Mouse (Mus musculus) megakaryocyte, embryonic 14.5 days (primary cell): ENCODE measurements around the gene Nepn. TPM values are rescaled to one million over a fixed set of nuclear protein-coding genes. Genes with fewer than 3 reads are reported as not detected.

Experiments
- H3K27me3 ChIP-seq: replicated peaks from 2 replicates; pipeline ENCODE3; 2012; ENCODE audit warnings: inconsistent platforms
- H3K36me3 ChIP-seq: replicated peaks from 2 replicates; pipeline ENCODE3; 2012; ENCODE audit warnings: low read length, inconsistent platforms, mixed read lengths
- H3K4me1 ChIP-seq: 2 replicates; pipeline ENCODE4 v1.6.1; 2012; ENCODE audit warnings: inconsistent platforms
- H3K4me3 ChIP-seq: replicated peaks from 2 replicates; pipeline ENCODE3; 2012; ENCODE audit warnings: moderate library complexity, mild to moderate bottlenecking, inconsistent platforms
- H3K9me3 ChIP-seq: 2 replicates; pipeline ENCODE4 v1.6.1; 2012; ENCODE audit warnings: inconsistent platforms
- FLI1 ChIP-seq: IDR thresholded peaks from 2 replicates; pipeline ENCODE4 v1.6.1; 2012; ENCODE audit warnings: low read length, inconsistent platforms, mixed read lengths
- GATA1 ChIP-seq: IDR thresholded peaks from 3 replicates; pipeline ENCODE4 v1.6.1; 2012; ENCODE audit warnings: mixed read lengths, low read length, inconsistent platforms, borderline replicate concordance
- polyA plus RNA-seq: library from polyadenylated mRNA; stranded (reverse); fragments of >175 nt; gene quantifications from 2 replicates; pipeline ENCODE4 v1.2.3, GENCODE M21; 2012; ENCODE audit warnings: low replicate concordance; ENCODE audit not compliant: insufficient read depth

The Nepn gene
- polyA plus RNA-seq, 1 experiment = not detected

- peaks cover 52% of the 10 kb centered on the region for H3K4me1 ChIP-seq
- TF ChIP-seq FLI1 = no peak
- TF ChIP-seq GATA1 = no peak
These were observed 11.0 kb upstream of the Nepn start for GRCm38 (mm10) chr10:52377813-52378212.

GRCm38 (mm10) chr10:52381321-52381801 lies 7.4 kb upstream of the Nepn start:
- peak overlapping the region; percentile 99 for H3K4me3 ChIP-seq
- H3K4me1 ChIP-seq = peaks cover 57% of the 10 kb centered on the region
- no peaks in the 10 kb centered on the region for H3K36me3 ChIP-seq
- H3K27me3 ChIP-seq = no peaks in the 10 kb centered on the region
- no peaks in the 10 kb centered on the region for H3K9me3 ChIP-seq
- TF ChIP-seq GATA1 = no peak
- TF ChIP-seq FLI1 = no peak

More at GRCm38 (mm10) chr10:52377813-52378212, 11.0 kb upstream of the Nepn start:
- Histone ChIP-seq H3K27me3 (no peaks in the 10 kb centered on the region), H3K9me3 (no peaks in the 10 kb centered on the region), H3K36me3 (no peaks in the 10 kb centered on the region), H3K4me3 (no peak overlapping the region)

- H3K4me1 ChIP-seq = peaks cover 52% of the 10 kb centered on the region
- H3K27me3 ChIP-seq = no peaks in the 10 kb centered on the region
- no peaks in the 10 kb centered on the region for H3K36me3 ChIP-seq
- TF ChIP-seq FLI1 (no peak), GATA1 (no peak)
- peak within 1 kb of the TSS; percentile 99 for H3K4me3 ChIP-seq
- H3K9me3 ChIP-seq = no peaks in the 10 kb centered on the region
These were observed 6.8 kb upstream of the Nepn start, which contains the start of gene Gopc for GRCm38 (mm10) chr10:52381845-52382591. Gene Gopc, minus strand, starts transcription at chr10:52382124.

- H3K4me3 ChIP-seq = peak overlapping the region; percentile 99
- no peaks in the 10 kb centered on the region for H3K27me3 ChIP-seq
- TF ChIP-seq GATA1 = no peak
- no peak for TF ChIP-seq FLI1
These were observed 5.8 kb upstream of the Nepn start for GRCm38 (mm10) chr10:52383022-52383421.

GRCm38 (mm10) chr10:52383522-52383921 lies 5.2 kb upstream of the Nepn start:
- Histone ChIP-seq H3K4me1 (peaks cover 41% of the 10 kb centered on the region), H3K27me3 (no peaks in the 10 kb centered on the region), H3K36me3 (no peaks in the 10 kb centered on the region), H3K9me3 (no peaks in the 10 kb centered on the region), H3K4me3 (no peak overlapping the region)
- TF ChIP-seq FLI1 (no peak), GATA1 (no peak)

More at GRCm38 (mm10) chr10:52383022-52383421, 5.8 kb upstream of the Nepn start:
- Histone ChIP-seq H3K4me1 (peaks cover 46% of the 10 kb centered on the region), H3K9me3 (no peaks in the 10 kb centered on the region), H3K36me3 (no peaks in the 10 kb centered on the region)

GRCm38 (mm10) chr10:52384823-52385610 lies 3.8 kb upstream of the Nepn start:
- TF ChIP-seq FLI1 = no peak
- H3K27me3 ChIP-seq = peaks cover 4% of the 10 kb centered on the region
- peaks cover 35% of the 10 kb centered on the region for H3K4me1 ChIP-seq
- no peaks in the 10 kb centered on the region for H3K36me3 ChIP-seq
- no peak overlapping the region for H3K4me3 ChIP-seq
- H3K9me3 ChIP-seq = no peaks in the 10 kb centered on the region

- Histone ChIP-seq H3K36me3 (no peaks in the 10 kb centered on the region), H3K4me3 (no peak overlapping the region), H3K27me3 (peaks cover 4% of the 10 kb centered on the region), H3K4me1 (peaks cover 23% of the 10 kb centered on the region), H3K9me3 (no peaks in the 10 kb centered on the region)
- no peak for TF ChIP-seq GATA1
- TF ChIP-seq FLI1 = no peak
These were observed 1.6 kb upstream of the Nepn start for GRCm38 (mm10) chr10:52387192-52387591.

- H3K9me3 ChIP-seq = no peaks in the 10 kb centered on the region
- no peak for TF ChIP-seq GATA1
- no peak for TF ChIP-seq FLI1
- H3K4me3 ChIP-seq = no peak overlapping the region
- peaks cover 4% of the 10 kb centered on the region for H3K27me3 ChIP-seq
- H3K36me3 ChIP-seq = no peaks in the 10 kb centered on the region
- H3K4me1 ChIP-seq = peaks cover 14% of the 10 kb centered on the region
These were observed 666 bp downstream of the Nepn start for GRCm38 (mm10) chr10:52389438-52389837.

DNA sequence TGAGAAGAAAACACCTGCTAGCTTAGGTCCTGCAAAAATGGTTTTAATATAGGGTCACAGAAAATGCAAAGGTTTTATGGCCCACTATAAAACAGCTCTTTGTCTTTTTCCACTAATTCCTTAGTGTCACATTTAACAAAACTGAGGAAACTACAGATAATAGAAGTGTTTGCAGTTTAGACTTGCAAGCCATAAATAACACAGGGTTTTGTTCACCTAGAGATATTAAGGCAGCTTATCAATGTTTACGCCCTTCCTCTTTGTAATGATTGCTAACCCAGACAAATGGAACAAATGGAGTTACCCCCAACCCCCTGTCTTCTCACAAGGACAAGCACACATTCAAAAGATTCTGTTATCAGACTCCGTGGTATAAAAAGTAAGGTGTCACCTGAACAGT lies 2.4 kb downstream of the Nepn start:
- Histone ChIP-seq H3K27me3 (peaks cover 4% of the 10 kb centered on the region), H3K36me3 (no peaks in the 10 kb centered on the region), H3K4me1 (peaks cover 8% of the 10 kb centered on the region), H3K9me3 (no peaks in the 10 kb centered on the region), H3K4me3 (no peak overlapping the region)
- no peak for TF ChIP-seq FLI1
- no peak for TF ChIP-seq GATA1

DNA sequence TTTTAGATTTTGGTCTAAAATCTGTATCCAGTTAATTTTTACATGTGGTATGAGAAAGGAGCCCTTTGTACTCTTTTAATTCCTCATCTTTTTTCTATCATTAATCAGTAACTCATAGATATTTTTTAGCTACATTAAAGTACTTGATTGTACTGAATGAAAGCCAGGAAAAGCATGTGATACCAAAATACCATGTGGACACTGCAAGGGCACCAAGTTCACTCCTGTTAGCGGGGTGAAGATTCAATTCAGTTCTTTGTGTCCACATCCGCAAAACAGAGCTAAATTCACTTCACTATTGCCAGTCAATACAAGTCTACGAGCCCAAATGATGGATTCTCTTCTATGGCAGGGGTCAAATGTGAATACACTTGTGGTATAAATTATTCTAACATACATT lies 7.9 kb downstream of the Nepn start:
- Histone ChIP-seq H3K9me3 (no peaks in the 10 kb centered on the region), H3K4me3 (no peak overlapping the region), H3K27me3 (no peaks in the 10 kb centered on the region), H3K36me3 (no peaks in the 10 kb centered on the region), H3K4me1 (peaks cover 5% of the 10 kb centered on the region; the same call in 1 of the 2 replicates)
- TF ChIP-seq FLI1 = no peak
- no peak for TF ChIP-seq GATA1
